Mouse (Mus musculus): ENCODE measurements around the gene Rbms3.

Rbms3 gene

DNA sequence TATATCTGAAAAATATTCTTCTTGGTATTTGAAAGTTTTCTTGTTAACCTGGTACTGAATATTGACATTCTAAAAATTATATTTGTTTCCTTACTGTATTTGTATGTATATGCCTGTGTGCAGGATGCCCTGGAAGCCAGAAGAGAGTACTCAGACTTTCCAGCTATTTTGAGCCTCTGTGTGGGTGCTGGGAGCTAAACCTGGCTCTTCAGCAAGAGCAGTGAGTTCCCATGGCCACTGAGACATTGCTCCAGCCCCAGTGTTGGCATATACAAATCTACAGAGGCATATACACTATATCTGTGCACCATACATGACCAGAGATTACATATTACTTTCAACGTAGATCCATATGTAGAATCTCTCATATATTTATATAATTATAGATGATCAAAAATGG, 581.1 kb downstream of the Rbms3 start:
- DNase-seq (ENCODE audit: low spot score) = no peak

DNA sequence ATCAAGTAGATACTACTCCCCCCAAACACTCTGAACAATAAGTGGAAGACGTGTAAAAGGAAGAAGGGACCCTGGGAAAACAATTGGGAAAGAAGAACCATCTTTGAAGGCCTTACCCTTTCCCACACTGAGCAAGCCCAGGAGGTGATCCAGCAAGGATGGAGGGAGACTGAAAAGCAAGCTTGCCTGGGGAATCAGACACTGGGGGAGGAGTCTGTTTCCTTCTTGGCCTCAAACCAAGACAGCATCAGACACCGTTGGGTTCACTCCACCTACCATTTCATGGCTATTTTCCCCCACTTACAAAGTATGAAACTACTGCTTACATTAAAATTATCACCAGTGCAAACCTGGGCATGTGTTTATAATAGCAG, 587.7 kb downstream of the Rbms3 start:
- no peak for DNase-seq (ENCODE audit: low spot score)

DNA sequence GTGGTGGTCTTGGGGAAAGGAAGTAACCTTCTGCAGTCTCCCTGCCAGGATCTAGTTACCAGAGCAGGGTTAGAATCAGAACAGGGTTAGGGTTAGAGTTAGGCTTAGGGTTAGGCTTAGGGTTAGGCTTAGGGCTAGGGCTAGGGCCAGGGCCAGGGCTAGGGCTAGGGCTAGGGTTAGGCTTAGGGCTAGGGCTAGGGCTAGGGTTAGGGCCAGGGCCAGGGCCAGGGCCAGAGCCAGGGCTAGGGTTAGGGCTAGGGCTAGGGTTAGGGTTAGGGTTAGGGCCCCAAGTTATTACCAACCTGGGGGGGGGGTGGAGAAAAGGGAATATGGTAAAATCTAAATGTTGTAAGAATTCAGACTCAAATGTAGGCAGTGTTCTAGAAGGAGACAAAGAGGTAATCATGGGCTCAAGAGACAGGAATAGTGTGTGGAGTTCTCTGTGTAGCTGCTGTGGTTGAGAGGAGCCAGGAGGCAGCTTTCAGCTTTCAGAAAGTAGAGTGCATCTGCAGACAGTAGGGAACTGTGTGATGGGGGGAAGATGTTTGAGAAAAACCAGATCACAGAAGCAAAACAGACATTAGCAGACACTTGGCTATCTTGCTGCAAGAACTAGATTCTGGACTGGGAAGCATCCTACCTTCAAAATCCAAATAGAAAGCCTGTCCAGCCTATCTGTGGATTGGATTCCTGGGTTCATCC, 588.3 kb downstream of the Rbms3 start:
- no peak for DNase-seq (ENCODE audit: low spot score)

DNA sequence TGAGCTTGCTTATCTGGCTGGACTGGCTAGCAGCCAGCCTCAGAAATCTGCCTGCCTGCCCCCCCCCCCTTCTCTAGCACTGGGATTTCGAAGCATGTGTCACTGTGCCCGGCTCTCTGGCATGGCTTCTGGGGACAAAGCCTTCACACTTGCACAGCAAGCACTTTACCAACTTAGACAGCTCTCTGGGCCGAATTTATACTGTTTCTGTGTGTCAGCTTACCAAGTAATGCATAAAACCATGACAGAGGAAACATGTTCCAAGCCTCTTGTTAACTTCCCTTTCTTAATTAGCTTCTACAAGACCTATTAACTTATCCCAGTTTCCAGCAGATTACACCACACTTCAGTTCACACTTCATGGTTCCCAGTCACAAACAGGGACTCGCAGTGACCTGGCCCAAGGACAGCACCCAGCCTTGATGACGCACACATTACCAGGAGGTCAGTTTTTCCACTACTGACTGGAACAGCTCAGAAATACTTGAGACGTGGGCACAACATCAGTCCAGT, 589.7 kb downstream of the Rbms3 start:
- DNase-seq (ENCODE audit: low spot score) = no peak

DNA sequence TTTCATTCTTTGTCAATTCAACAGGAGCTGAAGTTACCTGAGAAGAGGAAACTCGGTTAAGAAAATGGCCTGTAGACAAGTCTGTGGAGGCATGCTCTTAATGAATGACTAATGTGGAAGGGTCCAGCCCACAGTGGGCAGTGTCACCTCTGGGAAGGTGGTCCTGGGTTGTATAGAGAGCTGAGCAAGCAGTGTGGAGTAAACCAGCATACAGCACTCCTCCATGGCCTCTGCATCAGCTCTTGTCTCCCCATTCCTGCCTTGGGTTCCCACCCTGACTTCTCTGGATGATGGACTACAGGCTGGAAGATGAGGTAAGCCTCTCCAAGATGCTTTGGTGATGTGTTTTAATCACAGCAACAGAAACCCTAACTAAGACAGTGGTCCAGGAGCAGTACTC, 597.0 kb downstream of the Rbms3 start:
- no peak for DNase-seq (ENCODE audit: low spot score)

DNA sequence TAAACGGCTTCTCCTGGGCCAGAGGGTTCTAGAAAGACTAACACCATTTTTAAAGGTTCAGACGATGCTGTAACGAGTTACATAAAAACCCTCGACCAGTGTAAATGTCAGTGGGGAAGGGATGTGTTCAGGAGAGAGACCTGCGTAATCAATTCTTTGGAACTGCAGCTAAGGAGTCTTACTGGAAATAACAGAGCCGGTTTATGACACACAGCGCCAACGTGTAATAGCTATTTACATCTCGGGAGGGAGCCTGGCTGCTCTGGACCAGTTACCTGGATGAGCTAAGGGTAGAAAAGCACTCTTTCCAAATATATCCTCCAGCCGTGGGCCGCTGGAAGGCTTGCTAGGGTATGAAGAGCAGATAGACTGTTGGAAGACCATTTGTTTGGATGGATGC, 598.5 kb downstream of the Rbms3 start:
- no peak for DNase-seq (ENCODE audit: low spot score)

DNA sequence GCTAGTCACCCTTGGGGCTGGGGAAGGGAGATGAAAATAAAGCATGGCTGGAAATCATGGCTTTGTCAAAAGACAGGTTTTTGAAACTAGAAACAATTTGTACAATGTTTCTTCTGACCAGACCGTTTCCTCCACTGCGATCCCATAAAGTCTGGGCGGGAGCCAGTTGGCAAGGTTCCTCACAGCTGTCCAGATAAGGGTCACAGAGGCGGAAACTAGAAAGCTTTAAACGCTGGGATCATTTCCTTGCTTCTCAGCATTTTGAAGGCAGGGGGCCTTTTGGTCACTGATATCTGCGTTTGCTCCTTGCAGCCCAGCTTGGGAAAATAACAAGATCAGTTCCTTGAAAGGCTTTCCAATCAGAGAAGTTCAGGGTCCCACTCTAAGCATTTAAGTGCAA, 598.9 kb downstream of the Rbms3 start:
- DNase-seq (ENCODE audit: low spot score) = no peak

DNA sequence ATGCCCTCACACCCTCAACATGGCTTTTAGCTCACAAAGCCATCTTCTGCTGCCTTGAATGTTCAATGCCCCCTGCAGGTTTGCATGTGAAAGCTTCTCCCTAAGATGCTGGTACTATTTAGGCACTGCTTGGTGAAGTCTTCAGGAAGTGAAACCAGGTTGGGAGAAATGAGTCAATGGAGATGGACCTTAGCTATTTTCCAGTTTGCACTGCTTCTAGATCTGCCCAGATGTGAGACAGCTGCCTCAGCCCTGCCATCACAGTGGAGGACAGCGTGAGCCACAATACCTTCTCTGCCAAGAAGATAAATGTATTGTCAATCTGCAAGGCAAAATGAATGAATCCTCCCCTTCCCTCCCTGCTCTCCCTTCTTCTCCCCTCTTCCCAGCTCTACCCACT, 599.8 kb downstream of the Rbms3 start:
- DNase-seq (ENCODE audit: low spot score) = no peak

DNA sequence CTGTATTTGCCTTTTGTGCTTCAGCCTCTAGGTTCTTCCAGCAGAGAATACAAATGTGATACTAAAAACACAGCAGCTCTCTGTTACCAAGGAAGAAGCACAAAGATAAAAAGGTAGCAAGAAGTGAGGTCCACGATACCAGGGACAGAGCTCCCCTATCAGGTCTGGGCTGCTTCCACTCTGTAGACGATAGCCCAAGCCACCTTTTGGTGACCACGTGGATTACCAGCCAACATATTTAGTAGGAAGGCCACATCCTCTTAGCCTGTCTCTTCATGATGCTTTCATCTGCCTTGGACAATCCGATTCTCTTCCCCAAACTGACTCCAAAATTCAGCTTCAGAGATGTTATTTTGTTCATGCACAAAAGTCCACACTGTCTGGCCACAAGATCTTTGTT, 601.1 kb downstream of the Rbms3 start:
- DNase-seq (ENCODE audit: low spot score) = no peak

DNA sequence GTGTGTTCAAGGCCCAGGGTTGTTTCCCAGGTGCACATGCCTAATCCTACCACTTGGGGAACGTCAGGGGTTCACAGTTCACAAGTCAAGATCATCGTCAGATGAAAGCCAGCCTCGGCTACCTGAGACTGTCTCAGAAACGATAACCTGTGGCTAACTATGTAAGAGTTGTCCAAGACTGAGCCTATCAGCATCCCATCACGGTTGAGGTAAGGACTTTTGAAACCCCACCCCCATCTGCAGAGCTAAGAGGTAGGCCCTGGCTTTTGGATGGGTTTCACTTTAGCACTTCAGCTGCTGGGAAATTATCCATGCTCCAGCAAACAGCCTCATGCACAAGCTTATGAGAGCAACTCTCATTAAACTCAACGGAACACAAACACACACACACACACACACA, 607.6 kb downstream of the Rbms3 start:
- DNase-seq (ENCODE audit: low spot score) = no peak

DNA sequence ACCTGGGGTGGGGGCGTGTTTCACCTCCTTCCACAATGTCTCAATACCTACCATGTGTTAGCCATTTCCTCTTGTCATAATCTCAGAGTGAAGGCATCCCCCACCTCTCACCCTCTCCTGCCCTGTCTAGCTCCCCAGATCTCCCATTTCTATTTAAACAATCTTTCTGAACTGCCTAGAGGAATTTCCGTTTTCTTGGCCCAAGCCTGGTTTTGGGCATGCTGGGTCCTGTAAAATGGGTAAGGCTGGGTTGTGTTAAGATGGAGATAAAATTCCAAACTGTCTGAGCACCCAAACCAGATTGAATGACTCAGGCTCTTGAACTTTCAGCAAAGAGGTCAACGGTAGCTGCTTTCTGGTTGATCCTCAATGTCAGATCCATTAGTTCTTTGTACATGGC, 608.2 kb downstream of the Rbms3 start:
- no peak for DNase-seq (ENCODE audit: low spot score)

DNA sequence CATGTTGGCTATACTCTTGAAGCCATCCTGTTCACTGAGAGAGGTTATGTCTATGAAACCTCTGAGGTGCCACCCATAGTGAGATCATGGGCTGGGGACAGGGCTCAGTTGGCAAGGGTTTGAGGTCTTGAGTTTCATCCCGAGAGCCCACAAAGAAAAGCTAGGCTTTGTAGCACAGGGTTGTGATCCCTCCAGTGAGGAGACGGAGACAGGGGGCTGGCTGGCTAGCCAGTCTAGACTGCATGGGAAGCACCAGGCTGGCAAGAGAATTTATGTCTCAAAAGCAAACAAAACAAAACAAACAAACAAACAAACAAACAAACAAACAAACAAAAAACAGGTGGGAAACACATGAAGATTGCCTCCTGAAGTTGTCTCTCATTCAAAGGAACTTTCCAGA, 609.5 kb downstream of the Rbms3 start:
- no peak for DNase-seq (ENCODE audit: low spot score)

DNA sequence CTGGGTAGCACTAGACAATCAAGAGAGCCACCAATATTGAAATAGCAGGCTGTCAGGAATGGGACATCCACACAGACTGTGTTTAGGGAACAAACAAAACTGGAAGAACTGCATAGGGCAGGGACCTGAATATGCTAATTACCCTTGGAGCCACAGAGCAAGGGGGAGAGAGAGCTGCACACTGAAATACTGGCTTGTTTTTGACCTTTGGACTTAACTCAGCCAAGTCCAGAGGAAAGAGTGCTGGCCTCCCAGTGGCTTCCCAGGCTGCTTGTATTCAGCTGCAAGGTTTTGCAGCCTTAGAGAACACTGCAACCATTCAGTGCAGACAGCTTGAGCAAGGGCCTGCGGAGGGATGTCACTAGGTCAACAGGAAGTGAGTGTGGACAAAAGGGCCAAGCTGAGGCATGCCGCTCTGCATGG, 611.0 kb downstream of the Rbms3 start:
- no peak for DNase-seq (ENCODE audit: low spot score)

DNA sequence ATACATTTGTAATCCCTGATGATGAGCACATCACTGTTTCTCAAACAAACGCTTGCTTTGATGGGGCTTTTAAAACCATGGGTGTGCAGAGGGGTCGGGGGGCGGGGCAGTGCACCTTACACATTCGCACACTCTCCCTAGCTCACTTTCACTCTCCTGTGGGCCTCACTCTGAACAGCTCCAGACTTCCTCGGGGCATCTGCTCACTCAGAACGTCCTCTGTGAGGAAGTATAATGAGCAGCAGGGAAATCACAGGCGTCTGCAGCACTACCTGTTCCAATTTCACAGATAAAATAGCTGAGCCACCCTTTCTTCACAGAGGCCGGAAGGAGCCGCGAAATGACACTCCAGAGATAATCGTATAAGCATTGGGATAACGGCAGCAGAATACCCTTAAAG, 611.4 kb downstream of the Rbms3 start:
- DNase-seq (ENCODE audit: low spot score) = no peak

DNA sequence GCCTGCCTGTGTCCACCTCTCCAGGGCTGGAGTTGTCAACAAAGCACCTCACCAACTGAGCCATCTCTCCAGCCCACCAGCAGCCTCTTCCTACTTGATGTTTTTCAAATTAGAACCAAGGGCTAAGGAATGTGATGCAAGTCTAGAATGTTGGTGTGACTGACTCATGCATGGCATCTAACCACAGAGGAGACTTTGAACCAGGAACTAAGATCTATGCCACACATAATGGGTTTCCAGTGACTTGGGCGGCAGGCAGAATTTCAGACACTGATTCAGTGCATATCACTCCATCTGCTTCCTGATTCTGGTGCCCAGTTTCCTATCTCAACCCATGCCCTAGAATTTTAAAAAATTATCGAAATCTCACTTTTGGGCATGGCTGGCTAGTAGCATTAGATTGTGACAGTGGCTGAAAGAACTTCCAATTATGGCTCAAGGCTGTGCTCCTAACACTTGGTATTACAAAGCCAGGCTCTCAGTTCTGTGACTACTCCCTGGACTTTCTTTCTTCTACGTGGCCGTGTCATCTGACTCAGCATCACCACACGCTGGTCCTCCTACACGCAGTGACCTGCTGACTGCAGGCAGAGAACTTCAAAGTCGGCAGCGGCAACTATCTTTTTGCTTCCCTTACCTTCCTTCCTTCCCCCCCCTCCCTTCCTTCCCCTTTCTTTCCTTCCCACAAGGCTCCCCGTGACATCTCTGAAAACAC, 613.0 kb downstream of the Rbms3 start:
- no peak for DNase-seq (ENCODE audit: low spot score)

DNA sequence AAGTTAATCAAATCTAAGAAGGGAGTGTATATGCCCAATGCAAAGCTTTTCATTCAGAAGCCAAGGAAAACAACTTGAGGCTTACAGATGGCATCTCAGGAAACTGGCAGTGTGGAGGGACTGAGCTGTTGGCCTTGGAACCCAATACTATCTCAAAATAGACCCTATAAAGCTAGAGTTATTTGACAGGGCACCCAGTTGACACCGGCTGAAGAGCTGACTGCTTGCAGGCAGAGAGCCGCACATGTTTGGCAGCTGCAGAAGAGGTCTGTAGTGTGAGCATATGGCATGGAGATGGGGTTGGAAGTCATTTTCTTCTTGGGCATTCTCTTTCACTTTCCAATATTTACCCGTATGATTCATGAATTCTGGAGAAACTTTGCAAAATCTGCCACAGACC, 616.3 kb downstream of the Rbms3 start:
- no peak for DNase-seq (ENCODE audit: low spot score)

DNA sequence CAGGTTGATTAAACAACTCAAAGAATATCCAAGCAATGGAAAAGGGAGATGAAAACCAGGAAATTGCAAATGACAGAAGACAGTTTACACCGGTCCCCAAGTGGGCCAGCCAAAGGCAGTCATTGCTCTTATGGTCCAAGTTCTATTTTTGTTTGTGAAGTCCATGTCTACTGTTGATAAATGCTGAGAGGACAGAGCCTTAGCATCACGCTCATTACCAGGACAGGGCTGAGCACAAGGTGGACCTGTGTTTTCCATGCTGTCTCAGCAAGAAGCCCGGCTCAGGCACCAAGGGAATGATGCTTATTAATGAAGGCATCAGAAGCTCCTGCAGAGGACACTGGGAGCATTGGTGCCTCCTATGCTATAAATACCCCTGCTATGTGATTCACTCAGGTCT, 618.9 kb downstream of the Rbms3 start:
- DNase-seq (ENCODE audit: low spot score) = no peak

DNA sequence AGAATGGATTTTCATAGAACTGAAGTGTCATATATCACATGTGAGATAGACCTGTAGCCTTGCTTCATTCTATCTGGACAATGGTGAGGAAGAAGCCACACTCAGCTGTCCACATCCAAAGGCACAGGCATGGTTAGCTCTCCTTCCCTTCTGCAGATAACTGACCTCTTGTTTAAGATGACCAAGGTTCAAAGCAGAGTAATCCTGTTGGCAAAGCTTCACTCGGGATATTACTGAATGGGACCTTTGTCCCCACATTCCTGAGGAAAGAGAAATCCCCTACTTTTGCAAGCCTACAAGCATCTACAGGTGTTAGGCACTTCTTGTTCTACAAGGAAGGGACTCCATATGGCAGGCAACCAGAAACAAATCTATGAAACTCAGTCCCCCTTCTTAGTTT, 621.5 kb downstream of the Rbms3 start:
- no peak for DNase-seq (ENCODE audit: low spot score)

DNA sequence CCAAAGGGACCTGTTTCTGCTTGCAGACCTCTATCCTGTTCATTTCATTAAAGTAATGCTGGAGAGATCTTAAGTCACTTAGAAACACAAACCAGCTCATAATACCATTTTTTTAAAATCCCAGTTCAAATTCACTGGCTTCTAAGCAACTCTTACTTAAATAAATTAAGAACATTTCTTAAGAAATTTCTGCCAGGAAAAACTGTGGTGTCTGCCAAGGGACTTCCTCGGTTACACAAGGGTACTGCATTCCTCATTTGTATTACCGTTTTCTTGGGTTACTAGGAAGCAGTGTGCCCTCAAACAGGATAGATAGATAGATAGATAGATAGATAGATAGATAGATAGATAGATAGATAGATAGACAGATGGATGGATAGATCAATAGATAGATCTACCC, 627.6 kb downstream of the Rbms3 start:
- no peak for DNase-seq (ENCODE audit: low spot score)

DNA sequence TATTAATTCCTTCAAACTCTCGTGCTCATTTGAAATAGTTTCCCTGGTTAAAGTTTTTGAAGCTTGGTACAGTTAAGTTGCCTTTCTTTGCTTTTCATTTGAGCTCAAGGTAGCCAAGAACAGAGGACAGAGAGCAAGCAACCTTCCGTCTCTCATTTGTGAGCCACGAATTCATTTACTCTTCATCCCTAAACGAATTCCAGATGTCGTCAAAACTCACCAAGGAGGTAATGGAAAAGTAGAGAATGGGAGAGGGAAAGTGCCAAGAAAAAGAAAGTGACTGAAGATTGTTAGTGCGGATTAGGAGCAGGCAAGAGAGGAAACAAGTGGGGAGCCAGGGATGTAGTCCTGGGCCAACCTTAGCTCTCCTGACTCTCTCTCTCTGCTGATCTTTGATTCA, 630.5 kb downstream of the Rbms3 start:
- DNase-seq (ENCODE audit: low spot score) = no peak

DNA sequence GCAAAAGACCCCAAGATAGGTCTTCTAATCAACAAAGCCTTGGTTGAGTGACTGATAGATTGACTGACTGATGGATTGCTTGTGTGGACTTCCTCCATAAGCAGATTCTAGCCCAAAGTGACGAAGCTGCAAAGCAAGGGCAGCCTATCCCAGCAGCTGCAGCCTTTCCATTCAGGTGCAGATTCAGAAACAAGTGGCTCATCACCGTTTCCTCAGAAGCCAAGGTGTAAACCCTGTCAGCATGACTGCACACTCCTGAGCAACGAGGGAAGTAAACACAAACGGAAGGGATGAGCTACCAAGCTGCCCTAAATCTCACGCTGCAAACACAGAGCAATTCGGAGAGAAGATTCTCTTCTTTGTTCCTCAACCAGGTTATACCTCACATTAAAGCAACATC, 639.4 kb downstream of the Rbms3 start:
- no peak for DNase-seq (ENCODE audit: low spot score)

DNA sequence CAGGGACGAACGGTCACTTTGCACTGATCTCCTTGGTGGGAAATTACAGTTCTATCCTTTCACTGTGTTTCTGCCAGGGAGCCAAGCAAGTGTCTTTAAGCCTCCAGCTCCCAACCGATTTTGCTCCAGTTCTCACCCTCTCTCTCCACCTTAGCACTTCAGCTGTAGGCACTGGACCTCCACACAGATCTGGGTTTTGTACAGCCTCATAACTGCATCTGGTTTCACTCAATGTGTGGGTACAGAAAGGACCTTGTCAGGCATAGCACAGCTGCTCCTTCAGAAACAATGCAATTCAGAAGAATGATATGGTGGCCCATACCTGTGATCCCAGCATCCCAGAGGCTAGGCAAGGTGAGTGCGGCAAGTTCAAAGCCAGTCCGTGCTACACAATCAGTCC, 648.9 kb downstream of the Rbms3 start:
- no peak for DNase-seq (ENCODE audit: low spot score)

DNA sequence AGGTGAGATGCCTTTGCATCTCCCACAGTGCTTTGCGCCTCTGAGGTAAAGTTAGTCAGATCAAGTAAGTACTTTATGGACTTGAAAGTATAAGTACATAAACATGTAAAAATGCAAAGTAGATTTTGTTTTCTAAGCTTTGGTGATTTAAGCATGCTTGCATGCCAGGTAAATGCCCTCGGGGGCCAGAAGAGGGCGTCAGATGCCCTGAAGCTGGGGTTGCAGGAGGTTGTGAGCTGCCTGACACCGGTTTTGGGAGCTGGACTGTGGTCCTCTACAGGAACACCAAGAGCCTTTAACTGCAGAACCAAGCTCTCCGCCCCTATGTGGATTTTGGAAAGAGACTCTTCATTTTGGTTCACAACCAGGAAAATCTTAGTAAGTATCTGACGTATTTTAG, 652.3 kb downstream of the Rbms3 start:
- DNase-seq (ENCODE audit: low spot score) = no peak

Measured in spleen, adult 12 weeks (tissue).